Mouse (Mus musculus) CH12.LX (cell line): ENCODE results near the gene Hecw2. TPM values are rescaled to one million over a fixed set of nuclear protein-coding genes. Genes with fewer than 3 reads are reported as not detected.

Experiments used
- DNase-seq: peaks from one replicate; pipeline ENCODE4 v3.0.0-alpha.2; 2013; ENCODE audit errors: extremely low read depth
- H3K27ac ChIP-seq: 2 replicates; pipeline ENCODE4 v1.5.1; 2012; ENCODE audit warnings: low read depth, mild to moderate bottlenecking, control low read depth, moderate library complexity; ENCODE audit not compliant: insufficient read depth
- H3K27me3 ChIP-seq: replicated peaks from 2 replicates; pipeline ENCODE3; 2012; ENCODE audit warnings: inconsistent platforms
- H3K36me3 ChIP-seq, 2 experiments: replicated peaks in 1 of 2; 2 replicates each; pipeline versions ENCODE3 to v1.6.1; 2012; ENCODE audit warnings: inconsistent platforms in 1 of 2, low read length in 1 of 2, mild to moderate bottlenecking in 1 of 2, mixed read lengths in 1 of 2, moderate library complexity in 1 of 2; ENCODE audit not compliant: control insufficient read depth in 1 of 2, insufficient read depth in 1 of 2
- H3K4me1 ChIP-seq, 2 experiments: 2 replicates each; pipeline ENCODE4 v1.6.1; 2012; ENCODE audit warnings: inconsistent platforms in 1 of 2, moderate library complexity in 1 of 2; ENCODE audit not compliant: insufficient read depth in 2 of 2, control insufficient read depth in 1 of 2
- H3K4me2 ChIP-seq: 2 replicates; pipeline ENCODE4 v1.6.1; 2012; ENCODE audit warnings: low read depth, mild to moderate bottlenecking, control low read depth; ENCODE audit not compliant: poor library complexity, insufficient read depth, severe bottlenecking
- H3K4me3 ChIP-seq, 3 experiments: fragments of 150-350 bp in 1 of 3; sonication (generic) in 1 of 3; replicated peaks in 1 of 3; 2 replicates each; pipeline versions ENCODE3 to v1.5.1; 2011 to 2012; ENCODE audit warnings: low read depth in 2 of 3, low read length in 2 of 3, mild to moderate bottlenecking in 2 of 3, moderate library complexity in 2 of 3, control low read depth in 1 of 3, improper control_type of control experiment in 1 of 3, inconsistent platforms in 1 of 3, mixed read lengths in 1 of 3; ENCODE audit not compliant: poor library complexity in 1 of 3
- H3K79me2 ChIP-seq: replicated peaks from 2 replicates; pipeline ENCODE4 v1.6.1; 2012; ENCODE audit warnings: mild to moderate bottlenecking, moderate library complexity; ENCODE audit not compliant: control insufficient read depth, poor library complexity, insufficient read depth, severe bottlenecking; ENCODE audit errors: extremely low read depth
- H3K9ac ChIP-seq: 2 replicates; pipeline ENCODE4 v1.6.1; 2012; ENCODE audit warnings: low read depth, mild to moderate bottlenecking, control low read depth, moderate library complexity; ENCODE audit not compliant: insufficient read depth
- H3K9me3 ChIP-seq: replicated peaks from 2 replicates; pipeline ENCODE3; 2012; ENCODE audit warnings: low read length, inconsistent platforms, mixed read lengths
- CHD1 ChIP-seq: IDR thresholded peaks from 2 replicates; pipeline ENCODE4 v1.6.1; 2012; ENCODE audit warnings: low read depth, low read length, improper control_type of control experiment, inconsistent platforms
- CHD2 ChIP-seq: IDR thresholded peaks from 2 replicates; pipeline ENCODE4 v1.6.1; 2011; ENCODE audit warnings: low read length, improper control_type of control experiment
- HCFC1 ChIP-seq: IDR thresholded peaks from 2 replicates; pipeline ENCODE4 v1.6.1; 2012; ENCODE audit warnings: low read depth, mild to moderate bottlenecking, inconsistent platforms, low read length, improper control_type of control experiment
- JUN ChIP-seq: IDR thresholded peaks from 2 replicates; pipeline ENCODE4 v1.6.1; 2011; ENCODE audit warnings: low read depth, mild to moderate bottlenecking, low read length, improper control_type of control experiment, moderate library complexity; ENCODE audit not compliant: insufficient read depth
- JUND ChIP-seq: conservative IDR thresholded peaks from 2 replicates; pipeline ENCODE4 v1.6.1; 2011; ENCODE audit warnings: low read depth, low read length, improper control_type of control experiment
- KAT2A ChIP-seq: IDR thresholded peaks from 2 replicates; pipeline ENCODE4 v1.6.1; 2012; ENCODE audit warnings: low read length, improper control_type of control experiment, inconsistent platforms; ENCODE audit not compliant: insufficient replicate concordance
- MXI1 ChIP-seq: IDR thresholded peaks from 2 replicates; pipeline ENCODE4 v1.6.1; 2011; ENCODE audit warnings: mild to moderate bottlenecking, low read depth, low read length, improper control_type of control experiment
- MYC ChIP-seq: IDR thresholded peaks from 2 replicates; pipeline ENCODE4 v1.6.1; 2011; ENCODE audit warnings: low read depth, mild to moderate bottlenecking, improper control_type of control experiment, low read length
- NRF1 ChIP-seq: IDR thresholded peaks from 2 replicates; pipeline ENCODE4 v1.6.1; 2014; ENCODE audit warnings: low read depth, mild to moderate bottlenecking, inconsistent platforms, low read length, improper control_type of control experiment, moderate library complexity
- PAX5 ChIP-seq: IDR thresholded peaks from 2 replicates; pipeline ENCODE4 v1.6.1; 2012; ENCODE audit warnings: low read length, inconsistent platforms, mixed read lengths
- RAD21 ChIP-seq: IDR thresholded peaks from 2 replicates; pipeline ENCODE4 v1.6.1; 2011; ENCODE audit warnings: low read depth, mild to moderate bottlenecking, low read length, improper control_type of control experiment, moderate library complexity
- RCOR1 ChIP-seq: conservative IDR thresholded peaks from 2 replicates; pipeline ENCODE4 v1.6.1; 2012; ENCODE audit warnings: low read depth, mild to moderate bottlenecking, inconsistent platforms, low read length, improper control_type of control experiment
- SMC3 ChIP-seq: IDR thresholded peaks from 2 replicates; pipeline ENCODE4 v1.6.1; 2011; ENCODE audit warnings: low read depth, low read length, improper control_type of control experiment
- TCF12 ChIP-seq: IDR thresholded peaks from 2 replicates; pipeline ENCODE4 v1.6.1; 2014; ENCODE audit warnings: low read depth, mild to moderate bottlenecking, inconsistent platforms, low read length, improper control_type of control experiment
- UBTF ChIP-seq: IDR thresholded peaks from 2 replicates; pipeline ENCODE4 v1.6.1; 2012; ENCODE audit warnings: low read depth, mild to moderate bottlenecking, inconsistent platforms, low read length, improper control_type of control experiment, moderate library complexity
- USF1 ChIP-seq: IDR thresholded peaks from 2 replicates; pipeline ENCODE4 v1.6.1; 2014; ENCODE audit warnings: low read depth, mild to moderate bottlenecking, inconsistent platforms, low read length, improper control_type of control experiment
- USF2 ChIP-seq: conservative IDR thresholded peaks from 2 replicates; pipeline ENCODE4 v1.6.1; 2011; ENCODE audit warnings: low read depth, low read length, improper control_type of control experiment
- ZC3H11A ChIP-seq: IDR thresholded peaks from 2 replicates; pipeline ENCODE4 v1.6.1; 2012; ENCODE audit warnings: low read depth, mild to moderate bottlenecking, inconsistent platforms, low read length, improper control_type of control experiment
- ZKSCAN1 ChIP-seq: IDR thresholded peaks from 2 replicates; pipeline ENCODE4 v1.6.1; 2012; ENCODE audit warnings: low read depth, inconsistent platforms, low read length, improper control_type of control experiment, borderline replicate concordance
- ZMIZ1 ChIP-seq: IDR thresholded peaks from 2 replicates; pipeline ENCODE4 v1.6.1; 2012; ENCODE audit warnings: low read depth, mild to moderate bottlenecking, inconsistent platforms, low read length, improper control_type of control experiment
- dilution Hi-C: fragments of 300-500 bp; cut with MboI; formaldehyde crosslinking; loops from 2 replicates; pipeline ENCODE4 v1.14.3; 2020; ENCODE audit warnings: low sequenced_read_pairs; ENCODE audit not compliant: extremely low pct_unique_long_range_greater_than_20kb, extremely low pct_ligation_motif_present
- in situ Hi-C: fragments of 300-500 bp; cut with MboI; formaldehyde crosslinking; loops from 3 replicates; pipeline ENCODE4 v1.14.3; 2019; ENCODE audit warnings: low sequenced_read_pairs, low pct_ligation_motif_present, low pct_unique_long_range_greater_than_20kb, mixed read lengths
- polyA plus RNA-seq: library from polyadenylated mRNA; unstranded; fragments of >175 nt; gene quantifications from 2 replicates; pipeline ENCODE4 v1.2.1, GENCODE M21; 2012; ENCODE audit warnings: low read depth; ENCODE audit not compliant: insufficient read length
- total RNA-seq, 2 experiments: library from RNA; depleted of rRNA; stranded (reverse); fragments of 300-350 nt in 1 of 2; fragments of >200 nt in 1 of 2; gene quantifications; 2 replicates each; pipeline ENCODE4 v1.2.3; 2012 to 2014

Hecw2 gene
- total and polyA plus RNA-seq, 3 experiments = 0.05 to 0.59 (median 0.14) TPM

- Histone ChIP-seq H3K4me1 (peaks cover 16 to 64% of the 10 kb centered on the region in 2 experiments; a peak in 3 of 4 replicates), H3K27ac (no peak overlapping the region), H3K36me3 (no peaks in the 10 kb centered on the region), H3K27me3 (no peaks in the 10 kb centered on the region), H3K9ac (no peak overlapping the region), H3K4me2 (no peak overlapping the region), H3K4me3 (no peak overlapping the region), H3K79me2 (no peaks in the 10 kb centered on the region), H3K9me3 (no peaks in the 10 kb centered on the region)
- in situ Hi-C loops = no loop called here
- no peak for TF ChIP-seq TCF12
- no peak for TF ChIP-seq KAT2A
- TF ChIP-seq JUND = no peak
- no peak for TF ChIP-seq USF1
- no peak for TF ChIP-seq JUN
- no peak for TF ChIP-seq RAD21
- TF ChIP-seq CHD1 = no peak
- TF ChIP-seq NRF1 = no peak
- no peak for TF ChIP-seq HCFC1
- no peak for TF ChIP-seq MXI1
- TF ChIP-seq USF2 = no peak
- no peak for TF ChIP-seq UBTF
- TF ChIP-seq ZC3H11A = no peak
- no peak for TF ChIP-seq ZMIZ1
- no peak for TF ChIP-seq MYC
- TF ChIP-seq CHD2 = no peak
- TF ChIP-seq RCOR1 = no peak
- no peak for TF ChIP-seq PAX5
- TF ChIP-seq ZKSCAN1 = no peak
- TF ChIP-seq SMC3 = no peak
- no peak for DNase-seq
- dilution Hi-C loops = no loop called here
Observed at GRCm38 (mm10) chr1:53820041-53820632, 374.8 kb downstream of the Hecw2 start.
